Mouse (Mus musculus): ENCODE data around the gene Rab43. TPM values are rescaled to one million over a fixed set of nuclear protein-coding genes. Genes with fewer than 3 reads are reported as not detected.
A peak's percentile ranks its signal among the peaks of the same experiment; 100 is the strongest.

Rab43 gene
- total and polyA plus RNA-seq, 2 experiments from 2014 or later, result 6.7 to 19.7 TPM

DNA sequence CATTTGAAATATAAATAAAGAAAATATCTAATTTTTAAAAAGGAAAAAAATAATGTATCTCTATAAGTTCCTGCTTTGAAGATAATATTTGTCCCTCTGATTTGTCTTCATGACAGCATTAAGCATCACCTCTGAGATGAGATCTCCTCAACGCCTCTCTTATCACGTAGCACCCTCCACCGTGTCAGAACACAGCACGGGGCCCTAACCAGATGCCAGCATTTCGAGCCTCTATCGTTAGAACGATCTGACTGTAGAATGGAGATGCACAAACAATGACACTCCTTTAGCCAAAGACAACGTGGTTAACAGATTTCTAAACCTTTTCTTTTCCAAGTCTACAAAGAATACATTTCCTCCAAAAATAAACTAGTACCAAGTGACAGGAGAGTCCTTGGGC lies 27.9 kb downstream of the Rab43 start:
- ATAC-seq (ENCODE audit: insufficient read depth, low read depth) (no peak), DNase-seq (ENCODE audit: low spot score) (no peak)
- H3K9me3 ChIP-seq (replicated peaks; ENCODE audit: control insufficient read depth, low read length), result no peaks in the 10 kb centered on the region
- H3K4me2 ChIP-seq (ENCODE audit: low read depth, low read length), result no peak overlapping the region
- H3K4me1 ChIP-seq (ENCODE audit: control insufficient read depth, insufficient read depth), result peaks cover 7% of the 10 kb centered on the region
- no peak overlapping the region for H3K27ac ChIP-seq (ENCODE audit: low read depth)
- no peak overlapping the region for H3K9ac ChIP-seq (replicated peaks; ENCODE audit: low read depth, low read length)
- H3K4me3 ChIP-seq (ENCODE audit: low read depth, low read length), result no peak overlapping the region
- WGBS, result 46% methylated on average over 8 of the region's 8 CpGs
- no peaks in the 10 kb centered on the region for H3K27me3 ChIP-seq (ENCODE audit: control insufficient read depth, insufficient read depth, low read length)
- no peaks in the 10 kb centered on the region for H3K36me3 ChIP-seq (replicated peaks; ENCODE audit: control insufficient read depth, insufficient read depth, low read length)
- TF ChIP-seq CTCF (IDR thresholded peaks at IDR 0.05; ENCODE audit: low read depth) (no peak), EP300 (IDR thresholded peaks at IDR 0.05; ENCODE audit: low read depth) (no peak)

DNA sequence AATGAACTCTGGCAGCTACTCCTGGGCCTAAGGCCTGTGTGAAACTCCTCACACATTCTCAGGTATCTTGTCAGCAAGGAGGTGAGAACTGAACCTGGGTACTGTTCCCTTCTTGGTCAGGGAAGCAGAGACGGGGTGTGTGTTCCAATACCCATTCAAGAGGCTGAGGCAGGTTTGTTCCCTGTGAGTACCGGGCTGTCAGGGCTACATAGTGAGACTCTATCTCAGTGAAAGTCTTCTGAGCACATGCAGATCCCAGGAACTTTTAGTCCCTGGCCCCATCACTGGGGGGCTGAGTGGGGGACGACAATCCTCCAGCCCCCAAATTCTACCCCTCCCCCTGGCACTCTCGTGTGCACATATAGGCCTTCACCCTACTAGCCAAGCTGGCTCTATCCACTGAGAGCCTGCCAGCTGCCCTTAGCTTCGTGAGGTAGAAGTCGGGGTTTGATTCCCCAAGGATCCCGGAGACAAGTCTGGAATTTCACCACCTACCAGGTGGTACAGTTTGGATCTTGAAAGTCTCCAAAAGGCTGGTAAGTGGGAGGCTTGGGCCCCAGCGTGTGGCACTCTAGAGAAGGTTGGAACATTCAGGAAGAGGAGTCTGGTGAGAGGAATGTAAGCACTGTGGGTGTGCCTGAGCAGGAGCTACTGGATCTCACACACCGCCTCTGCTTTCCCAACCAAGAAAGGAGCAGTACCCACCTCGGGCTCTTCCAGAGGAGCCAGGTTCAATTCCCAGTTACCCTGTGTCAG lies 31.2 kb downstream of the Rab43 start:
- 73% methylated on average over 10 of the region's 10 CpGs for WGBS
- H3K9me3 ChIP-seq (replicated peaks; ENCODE audit: control insufficient read depth, low read length), result no peaks in the 10 kb centered on the region
- H3K27me3 ChIP-seq (ENCODE audit: control insufficient read depth, insufficient read depth, low read length), result no peaks in the 10 kb centered on the region

DNA sequence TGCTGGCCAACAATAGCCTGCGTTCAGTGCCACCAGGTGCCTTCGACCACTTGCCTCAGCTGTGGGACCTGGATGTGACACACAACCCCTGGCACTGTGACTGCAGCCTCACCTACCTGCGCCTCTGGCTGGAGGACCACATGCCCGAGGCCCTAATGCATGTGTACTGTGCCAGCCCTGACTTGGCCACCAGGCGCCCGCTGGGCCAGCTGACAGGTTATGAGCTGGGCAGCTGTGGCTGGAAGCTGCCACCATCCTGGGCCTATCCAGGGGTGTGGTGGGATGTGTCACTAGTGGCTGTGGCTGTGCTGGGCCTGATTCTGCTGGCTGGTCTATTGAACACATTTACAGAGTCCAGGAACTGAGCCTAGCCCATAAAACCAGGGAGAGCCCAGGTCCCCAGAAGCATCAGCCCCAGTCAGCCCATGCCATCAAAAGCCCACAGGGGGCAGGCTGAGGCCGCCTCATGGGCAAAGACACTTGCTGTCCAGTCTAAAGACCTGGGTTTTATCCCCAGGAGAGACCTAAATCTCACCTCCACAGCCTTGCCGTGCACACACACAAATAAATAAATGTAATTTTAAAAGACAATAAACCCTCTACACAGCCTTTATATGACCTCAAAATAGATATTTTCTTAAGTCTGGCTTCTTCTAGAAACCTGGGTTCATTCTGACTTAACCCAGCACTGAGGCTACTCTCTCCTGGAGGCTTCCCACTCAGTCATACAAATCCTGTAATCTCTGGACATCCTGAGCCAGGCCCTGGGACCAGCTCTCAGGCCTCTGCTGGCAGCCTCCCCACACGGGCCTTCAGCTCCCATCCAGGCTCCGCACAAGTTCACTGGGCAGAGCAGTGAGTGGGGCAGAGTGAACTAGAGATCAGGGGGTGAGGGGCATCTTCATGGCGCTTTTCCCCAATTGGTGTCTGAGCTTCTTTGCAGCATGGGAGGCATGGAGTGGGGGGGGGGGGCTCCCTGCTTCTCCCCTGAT lies 32.5 kb downstream of the Rab43 start:
- Histone ChIP-seq H3K27ac (ENCODE audit: low read depth) (no peak overlapping the region), H3K4me2 (ENCODE audit: low read depth, low read length) (no peak overlapping the region), H3K27me3 (ENCODE audit: control insufficient read depth, insufficient read depth, low read length) (no peaks in the 10 kb centered on the region), H3K4me1 (ENCODE audit: control insufficient read depth, insufficient read depth) (no peaks in the 10 kb centered on the region), H3K36me3 (replicated peaks; ENCODE audit: control insufficient read depth, insufficient read depth, low read length) (no peaks in the 10 kb centered on the region), H3K4me3 (ENCODE audit: low read depth, low read length) (no peak overlapping the region), H3K9ac (replicated peaks; ENCODE audit: low read depth, low read length) (no peak overlapping the region), H3K9me3 (replicated peaks; ENCODE audit: control insufficient read depth, low read length) (no peaks in the 10 kb centered on the region)
- DNase-seq (ENCODE audit: low spot score) (no peak), ATAC-seq (ENCODE audit: insufficient read depth, low read depth) (no peak)
- TF ChIP-seq CTCF (IDR thresholded peaks at IDR 0.05; ENCODE audit: low read depth) (peak; percentile 17; the same call in 1 of the 2 replicates), EP300 (IDR thresholded peaks at IDR 0.05; ENCODE audit: low read depth) (no peak)
- WGBS, result 80% methylated on average over 11 of the region's 11 CpGs

More for the DNA sequence above, 31.2 kb downstream of the Rab43 start:
- H3K4me1 ChIP-seq (ENCODE audit: control insufficient read depth, insufficient read depth), result no peaks in the 10 kb centered on the region
- no peak overlapping the region for H3K4me3 ChIP-seq (ENCODE audit: low read depth, low read length)
- TF ChIP-seq EP300 (IDR thresholded peaks at IDR 0.05; ENCODE audit: low read depth), result no peak
- TF ChIP-seq CTCF (IDR thresholded peaks at IDR 0.05; ENCODE audit: low read depth), result no peak
- ATAC-seq (ENCODE audit: insufficient read depth, low read depth), result no peak
- no peak for DNase-seq (ENCODE audit: low spot score)
- H3K9ac ChIP-seq (replicated peaks; ENCODE audit: low read depth, low read length), result no peak overlapping the region
- no peak overlapping the region for H3K4me2 ChIP-seq (ENCODE audit: low read depth, low read length)
- no peaks in the 10 kb centered on the region for H3K36me3 ChIP-seq (replicated peaks; ENCODE audit: control insufficient read depth, insufficient read depth, low read length)
- H3K27ac ChIP-seq (ENCODE audit: low read depth), result no peak overlapping the region

DNA sequence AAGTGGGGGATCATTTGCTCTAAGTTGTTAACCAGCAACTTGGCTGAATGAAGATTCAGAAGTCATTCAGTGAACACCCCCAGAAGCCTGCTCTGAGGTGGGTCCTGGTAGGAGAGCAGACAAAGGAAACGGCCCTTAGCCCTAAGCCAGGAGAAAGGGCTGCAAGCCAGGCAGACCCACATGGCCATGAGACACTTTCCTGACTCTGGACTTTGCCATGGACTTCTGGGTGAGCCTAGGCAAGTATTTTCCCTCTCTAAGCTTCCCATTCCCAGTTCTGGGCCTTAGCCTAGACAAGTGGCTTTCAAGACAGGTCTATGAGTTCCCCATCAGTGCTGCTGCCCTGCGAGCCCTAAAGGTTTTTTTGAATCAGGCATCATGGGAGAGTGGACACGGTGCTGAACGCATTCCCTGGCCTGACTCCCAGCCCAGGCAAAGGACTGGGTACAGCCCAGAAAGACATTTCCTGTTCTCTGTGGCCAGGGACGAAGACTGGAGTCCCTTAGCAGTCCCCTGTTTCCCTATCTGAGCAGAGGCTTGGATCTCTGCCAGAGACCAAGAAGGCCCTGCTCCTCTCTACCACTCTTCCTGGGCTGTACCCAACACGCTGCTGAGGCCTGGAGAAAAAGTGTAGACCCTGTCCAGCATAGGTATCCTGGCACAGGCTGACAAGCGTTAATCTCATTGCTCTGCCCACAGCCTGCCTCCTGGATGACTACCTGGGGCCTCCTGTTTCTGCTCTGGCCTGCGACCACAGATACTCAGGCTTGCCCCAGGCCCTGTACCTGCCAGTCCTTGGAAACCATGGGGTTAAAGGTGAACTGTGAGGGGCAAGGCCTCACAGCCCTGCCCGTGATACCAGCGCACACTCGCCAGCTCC lies 33.4 kb downstream of the Rab43 start:
- H3K4me2 ChIP-seq (ENCODE audit: low read depth, low read length), result no peak overlapping the region
- H3K9me3 ChIP-seq (replicated peaks; ENCODE audit: control insufficient read depth, low read length), result no peaks in the 10 kb centered on the region
- H3K27ac ChIP-seq (ENCODE audit: low read depth), result no peak overlapping the region
- H3K4me3 ChIP-seq (ENCODE audit: low read depth, low read length), result no peak overlapping the region
- no peak overlapping the region for H3K9ac ChIP-seq (replicated peaks; ENCODE audit: low read depth, low read length)
- DNase-seq (ENCODE audit: low spot score) (peak; percentile 33), ATAC-seq (ENCODE audit: insufficient read depth, low read depth) (peak; percentile 44)
- no peak for TF ChIP-seq CTCF (IDR thresholded peaks at IDR 0.05; ENCODE audit: low read depth)
- TF ChIP-seq EP300 (IDR thresholded peaks at IDR 0.05; ENCODE audit: low read depth), result no peak
- no peaks in the 10 kb centered on the region for H3K27me3 ChIP-seq (ENCODE audit: control insufficient read depth, insufficient read depth, low read length)
- WGBS, result 38% methylated on average over 11 of the region's 11 CpGs
- H3K36me3 ChIP-seq (replicated peaks; ENCODE audit: control insufficient read depth, insufficient read depth, low read length), result no peaks in the 10 kb centered on the region
- H3K4me1 ChIP-seq (ENCODE audit: control insufficient read depth, insufficient read depth), result no peaks in the 10 kb centered on the region

- Histone ChIP-seq H3K27ac (ENCODE audit: low read depth) (no peak within 1 kb of the TSS), H3K27me3 (ENCODE audit: control insufficient read depth, insufficient read depth, low read length) (no peaks in the 10 kb centered on the region), H3K9me3 (replicated peaks; ENCODE audit: control insufficient read depth, low read length) (no peaks in the 10 kb centered on the region), H3K4me3 (ENCODE audit: low read depth, low read length) (no peak within 1 kb of the TSS), H3K36me3 (replicated peaks; ENCODE audit: control insufficient read depth, insufficient read depth, low read length) (no peaks in the 10 kb centered on the region), H3K9ac (replicated peaks; ENCODE audit: low read depth, low read length) (no peak within 1 kb of the TSS), H3K4me1 (ENCODE audit: control insufficient read depth, insufficient read depth) (no peaks in the 10 kb centered on the region), H3K4me2 (ENCODE audit: low read depth, low read length) (no peak within 1 kb of the TSS)
- no peak for DNase-seq (ENCODE audit: low spot score)
- TF ChIP-seq CTCF (IDR thresholded peaks at IDR 0.05; ENCODE audit: low read depth) (no peak), EP300 (IDR thresholded peaks at IDR 0.05; ENCODE audit: low read depth) (no peak)
- 45% methylated on average over 2 of the region's 2 CpGs for WGBS
- no peak for ATAC-seq (ENCODE audit: insufficient read depth, low read depth)
Measured at GRCm38 (mm10) chr6:87777842-87778241, 34.1 kb downstream of the Rab43 start, which contains the start of gene Gp9. Gene Gp9 (plus strand): TSS chr6:87778072.
